Comparison of ENCODE assay signal across 8 mouse cellular contexts in genomic region chr12:29368820-29369175, GRCm38 (mm10).
A peak's percentile ranks its signal among the peaks of the same experiment; 100 is the strongest.
DNase-seq lines count a peak whose midpoint lies in the region; ATAC-seq and TF ChIP-seq lines count a peak whose summit lies in the region.

No protein-coding gene starts in this region.

- no peaks in the 10 kb centered on the region for H3K27me3 ChIP-seq in testis, adult 2 months (ENCODE audit: control insufficient read depth, insufficient read depth, low read length)
- H3K27me3 ChIP-seq in limb, embryonic 11.5 days (ENCODE audit: control insufficient read depth, insufficient read depth, low read length) = no peaks in the 10 kb centered on the region

- no peak for TF ChIP-seq POLR2A in testis, adult 2 months (IDR thresholded peaks at IDR 0.05; ENCODE audit: control insufficient read depth, low read depth, low read length)

- H3K9ac ChIP-seq in limb, embryonic 11.5 days (ENCODE audit: low read length) = no peak overlapping the region

- 34% methylated on average over 5 of the region's 5 CpGs for WGBS in limb, embryonic 11.5 days

- H3K27ac ChIP-seq in testis, adult 2 months (ENCODE audit: control insufficient read depth, insufficient read depth, low read depth, low read length) = no peak overlapping the region
- no peak overlapping the region for H3K27ac ChIP-seq in limb, embryonic 11.5 days (replicated peaks; ENCODE audit: low read depth, low read length)

- no peak for ATAC-seq in limb, embryonic 11.5 days (ENCODE audit: insufficient number of reproducible peaks, low FRiP score, low TSS enrichment, low read depth)

- intact Hi-C loops in heart, postnatal 25 days (cut with DNase I) = no loop called here

- H3K4me3 ChIP-seq in testis, adult 2 months (ENCODE audit: control insufficient read depth, low read depth, low read length) = peak overlapping the region; percentile 12; the same call in 1 of the 2 replicates
- no peak overlapping the region for H3K4me3 ChIP-seq in limb, embryonic 11.5 days (ENCODE audit: low read depth, low read length)

- peaks cover 8% of the 10 kb centered on the region for H3K4me1 ChIP-seq in testis, adult 2 months (ENCODE audit: control insufficient read depth, insufficient read depth, low read length)
- no peaks in the 10 kb centered on the region; the same call in 1 of the 2 replicates for H3K4me1 ChIP-seq in limb, embryonic 11.5 days (ENCODE audit: control insufficient read depth, insufficient read depth, low read length)

- DNase-seq in heart, adult 11 months = peak; percentile 74
- no peak for DNase-seq in heart, postnatal 25 days (ENCODE audit: low spot score)
- DNase-seq in testis, postnatal 10 days (ENCODE audit: low spot score) = no peak
- no peak for DNase-seq in limb, embryonic 11.5 days (ENCODE audit: low spot score)
- DNase-seq in spleen, postnatal 36 days (ENCODE audit: low spot score in 2 of 2) = no peak
- no peak for DNase-seq in gastrocnemius, adult 18-20 months (ENCODE audit: low spot score)
- DNase-seq in adrenal gland, adult 8-10 months = no peak

- no peaks in the 10 kb centered on the region for H3K9me3 ChIP-seq in limb, embryonic 11.5 days (ENCODE audit: control insufficient read depth, low read length)

- H3K36me3 ChIP-seq in testis, adult 2 months (ENCODE audit: control insufficient read depth, insufficient read depth, low read length) = no peaks in the 10 kb centered on the region
- H3K36me3 ChIP-seq in limb, embryonic 11.5 days (ENCODE audit: control insufficient read depth, insufficient read depth, low read length) = no peaks in the 10 kb centered on the region

- H3K4me2 ChIP-seq in limb, embryonic 11.5 days (ENCODE audit: low read depth, severe bottlenecking) = peak overlapping the region; percentile 37; the same call in 1 of the 2 replicates

- no peak for TF ChIP-seq CTCF in testis, adult 2 months (IDR thresholded peaks at IDR 0.05; ENCODE audit: control insufficient read depth, insufficient read depth, insufficient replicate concordance, low read depth, low read length)
